Mouse (Mus musculus): ENCODE data around the gene Amotl1.
A peak's percentile ranks its signal among the peaks of the same experiment; 100 is the strongest.

Amotl1 gene

GRCm38 (mm10) chr9:14544034-14544757 lies 100.7 kb downstream of the Amotl1 start:
- Histone ChIP-seq H3K4me3 (replicated peaks; ENCODE audit: low read length) (no peak overlapping the region), H3K36me3 (ENCODE audit: insufficient read depth, low read length) (peaks cover 19% of the 10 kb centered on the region), H3K9me3 (ENCODE audit: low read length) (no peaks in the 10 kb centered on the region), H3K27me3 (ENCODE audit: insufficient read depth, low read length) (no peaks in the 10 kb centered on the region), H3K4me1 (replicated peaks; ENCODE audit: low read depth, low read length) (peaks cover 19% of the 10 kb centered on the region)
- TF ChIP-seq POU5F1 (IDR thresholded peaks at IDR 0.05; ENCODE audit: borderline replicate concordance, low read length) (no peak), NANOG (IDR thresholded peaks at IDR 0.05; ENCODE audit: borderline replicate concordance, low read length) (no peak), CTCF (conservative IDR thresholded peaks at IDR 0.05; ENCODE audit: low read length) (no peak)

- TF ChIP-seq CTCF (conservative IDR thresholded peaks at IDR 0.05; ENCODE audit: low read length): no peak
- no peak for TF ChIP-seq NANOG (IDR thresholded peaks at IDR 0.05; ENCODE audit: borderline replicate concordance, low read length)
- no peak for TF ChIP-seq POU5F1 (IDR thresholded peaks at IDR 0.05; ENCODE audit: borderline replicate concordance, low read length)
- 0 out of 2 replicates have a peak, but pooled peaks cover 2% of the 10 kb centered on the region for H3K4me1 ChIP-seq (replicated peaks; ENCODE audit: low read depth, low read length)
- H3K27me3 ChIP-seq (ENCODE audit: insufficient read depth, low read length): no peaks in the 10 kb centered on the region
- H3K36me3 ChIP-seq (ENCODE audit: insufficient read depth, low read length): no peaks in the 10 kb centered on the region
- no peak overlapping the region for H3K4me3 ChIP-seq (replicated peaks; ENCODE audit: low read length)
- H3K9me3 ChIP-seq (ENCODE audit: low read length): peaks cover 4% of the 10 kb centered on the region; the same call in 1 of the 2 replicates
These were observed 109.9 kb downstream of the Amotl1 start for GRCm38 (mm10) chr9:14534833-14535456.

GRCm38 (mm10) chr9:14533659-14534058 lies 111.2 kb downstream of the Amotl1 start:
- no peak for TF ChIP-seq NANOG (IDR thresholded peaks at IDR 0.05; ENCODE audit: borderline replicate concordance, low read length)
- TF ChIP-seq POU5F1 (IDR thresholded peaks at IDR 0.05; ENCODE audit: borderline replicate concordance, low read length): no peak
- no peak for TF ChIP-seq CTCF (conservative IDR thresholded peaks at IDR 0.05; ENCODE audit: low read length)
- no peak overlapping the region for H3K4me3 ChIP-seq (replicated peaks; ENCODE audit: low read length)
- 0 out of 2 replicates have a peak, but pooled peaks cover 3% of the 10 kb centered on the region for H3K4me1 ChIP-seq (replicated peaks; ENCODE audit: low read depth, low read length)
- H3K36me3 ChIP-seq (ENCODE audit: insufficient read depth, low read length): no peaks in the 10 kb centered on the region
- peaks cover 4% of the 10 kb centered on the region; the same call in 1 of the 2 replicates for H3K9me3 ChIP-seq (ENCODE audit: low read length)
- H3K27me3 ChIP-seq (ENCODE audit: insufficient read depth, low read length): no peaks in the 10 kb centered on the region

GRCm38 (mm10) chr9:14532283-14532682 lies 112.6 kb downstream of the Amotl1 start:
- no peak overlapping the region for H3K4me3 ChIP-seq (replicated peaks; ENCODE audit: low read length)
- H3K36me3 ChIP-seq (ENCODE audit: insufficient read depth, low read length): no peaks in the 10 kb centered on the region
- no peak for TF ChIP-seq POU5F1 (IDR thresholded peaks at IDR 0.05; ENCODE audit: borderline replicate concordance, low read length)
- TF ChIP-seq CTCF (conservative IDR thresholded peaks at IDR 0.05; ENCODE audit: low read length): no peak
- no peak for TF ChIP-seq NANOG (IDR thresholded peaks at IDR 0.05; ENCODE audit: borderline replicate concordance, low read length)
- 0 out of 2 replicates have a peak, but pooled peaks cover 3% of the 10 kb centered on the region for H3K4me1 ChIP-seq (replicated peaks; ENCODE audit: low read depth, low read length)
- peaks cover 4% of the 10 kb centered on the region; the same call in 1 of the 2 replicates for H3K9me3 ChIP-seq (ENCODE audit: low read length)
- no peaks in the 10 kb centered on the region for H3K27me3 ChIP-seq (ENCODE audit: insufficient read depth, low read length)

- Histone ChIP-seq H3K4me1 (replicated peaks; ENCODE audit: low read depth, low read length) (0 out of 2 replicates have a peak, but pooled peaks cover 3% of the 10 kb centered on the region), H3K27me3 (ENCODE audit: insufficient read depth, low read length) (peaks cover 5% of the 10 kb centered on the region; the same call in 1 of the 2 replicates), H3K36me3 (ENCODE audit: insufficient read depth, low read length) (no peaks in the 10 kb centered on the region), H3K9me3 (ENCODE audit: low read length) (peaks cover 4% of the 10 kb centered on the region; the same call in 1 of the 2 replicates), H3K4me3 (replicated peaks; ENCODE audit: low read length) (no peak overlapping the region)
- TF ChIP-seq POU5F1 (IDR thresholded peaks at IDR 0.05; ENCODE audit: borderline replicate concordance, low read length) (no peak), CTCF (conservative IDR thresholded peaks at IDR 0.05; ENCODE audit: low read length) (no peak), NANOG (IDR thresholded peaks at IDR 0.05; ENCODE audit: borderline replicate concordance, low read length) (no peak)
These were observed 114.9 kb downstream of the Amotl1 start for GRCm38 (mm10) chr9:14530004-14530403.

- Histone ChIP-seq H3K27me3 (ENCODE audit: insufficient read depth, low read length) (peaks cover 5% of the 10 kb centered on the region; the same call in 1 of the 2 replicates), H3K4me1 (replicated peaks; ENCODE audit: low read depth, low read length) (no peaks in the 10 kb centered on the region), H3K36me3 (ENCODE audit: insufficient read depth, low read length) (no peaks in the 10 kb centered on the region), H3K9me3 (ENCODE audit: low read length) (no peaks in the 10 kb centered on the region), H3K4me3 (replicated peaks; ENCODE audit: low read length) (no peak overlapping the region)
- TF ChIP-seq POU5F1 (IDR thresholded peaks at IDR 0.05; ENCODE audit: borderline replicate concordance, low read length): no peak
- TF ChIP-seq CTCF (conservative IDR thresholded peaks at IDR 0.05; ENCODE audit: low read length): peak; percentile 90
- TF ChIP-seq NANOG (IDR thresholded peaks at IDR 0.05; ENCODE audit: borderline replicate concordance, low read length): no peak
These were observed 121.3 kb downstream of the Amotl1 start for GRCm38 (mm10) chr9:14523408-14524043.

GRCm38 (mm10) chr9:14521695-14522094 lies 123.2 kb downstream of the Amotl1 start:
- TF ChIP-seq NANOG (IDR thresholded peaks at IDR 0.05; ENCODE audit: borderline replicate concordance, low read length) (no peak), POU5F1 (IDR thresholded peaks at IDR 0.05; ENCODE audit: borderline replicate concordance, low read length) (no peak), CTCF (conservative IDR thresholded peaks at IDR 0.05; ENCODE audit: low read length) (no peak)
- H3K4me3 ChIP-seq (replicated peaks; ENCODE audit: low read length): no peak overlapping the region
- H3K4me1 ChIP-seq (replicated peaks; ENCODE audit: low read depth, low read length): no peaks in the 10 kb centered on the region
- H3K9me3 ChIP-seq (ENCODE audit: low read length): no peaks in the 10 kb centered on the region
- H3K36me3 ChIP-seq (ENCODE audit: insufficient read depth, low read length): no peaks in the 10 kb centered on the region
- peaks cover 5% of the 10 kb centered on the region; the same call in 1 of the 2 replicates for H3K27me3 ChIP-seq (ENCODE audit: insufficient read depth, low read length)

Measured in E14TG2a.4 (cell line).